Mouse (Mus musculus): ENCODE measurements at regions not wholly inside any gene's neighbourhood (a gene's known extent, or its start where the extent isn't known, plus 50 kb on each side); places are given as distances from the start of the nearest gene placed in this dataset.

- no peak overlapping the region for H3K27ac ChIP-seq (ENCODE audit: insufficient read depth, low read length)
- no peaks in the 10 kb centered on the region; the same call in 1 of the 2 replicates for H3K9me3 ChIP-seq (replicated peaks; ENCODE audit: control insufficient read depth, insufficient read depth, low read length, poor library complexity, severe bottlenecking)
- no peak overlapping the region for H3K9ac ChIP-seq (ENCODE audit: low read depth, poor library complexity, severe bottlenecking)
- H3K36me3 ChIP-seq (ENCODE audit: control insufficient read depth, insufficient read depth, low read length, poor library complexity, severe bottlenecking), result no peaks in the 10 kb centered on the region
- TF ChIP-seq EP300 (IDR thresholded peaks at IDR 0.05; ENCODE audit: insufficient read depth, low read depth, low read length) (no peak), CTCF (IDR thresholded peaks at IDR 0.05; ENCODE audit: low read depth, low read length) (peak; percentile 55)
- no peaks in the 10 kb centered on the region for H3K27me3 ChIP-seq (ENCODE audit: control insufficient read depth, insufficient read depth, low read length, poor library complexity, severe bottlenecking)
- H3K4me3 ChIP-seq (ENCODE audit: low read depth, low read length), result no peak overlapping the region
- H3K4me1 ChIP-seq (ENCODE audit: control insufficient read depth, insufficient read depth, low read length), result no peaks in the 10 kb centered on the region
Observed at GRCm38 (mm10) chr3:83601506-83601905, 164.6 kb upstream of the Sfrp2 start.

- H3K36me3 ChIP-seq (ENCODE audit: control insufficient read depth, insufficient read depth, low read length, poor library complexity, severe bottlenecking), result no peaks in the 10 kb centered on the region
- H3K9ac ChIP-seq (ENCODE audit: low read depth, poor library complexity, severe bottlenecking), result no peak overlapping the region
- H3K27me3 ChIP-seq (ENCODE audit: control insufficient read depth, insufficient read depth, low read length, poor library complexity, severe bottlenecking), result no peaks in the 10 kb centered on the region
- no peak overlapping the region for H3K4me3 ChIP-seq (ENCODE audit: low read depth, low read length)
- no peaks in the 10 kb centered on the region for H3K9me3 ChIP-seq (replicated peaks; ENCODE audit: control insufficient read depth, insufficient read depth, low read length, poor library complexity, severe bottlenecking)
- H3K4me1 ChIP-seq (ENCODE audit: control insufficient read depth, insufficient read depth, low read length), result no peaks in the 10 kb centered on the region
- TF ChIP-seq CTCF (IDR thresholded peaks at IDR 0.05; ENCODE audit: low read depth, low read length), result no peak
- no peak for TF ChIP-seq EP300 (IDR thresholded peaks at IDR 0.05; ENCODE audit: insufficient read depth, low read depth, low read length)
- H3K27ac ChIP-seq (ENCODE audit: insufficient read depth, low read length), result no peak overlapping the region
Observed at GRCm38 (mm10) chr3:83609095-83609770, 156.9 kb upstream of the Sfrp2 start.

GRCm38 (mm10) chr3:83620435-83620834 is 145.7 kb upstream of the Sfrp2 start:
- H3K4me1 ChIP-seq (ENCODE audit: control insufficient read depth, insufficient read depth, low read length), result no peaks in the 10 kb centered on the region
- no peaks in the 10 kb centered on the region for H3K36me3 ChIP-seq (ENCODE audit: control insufficient read depth, insufficient read depth, low read length, poor library complexity, severe bottlenecking)
- H3K27me3 ChIP-seq (ENCODE audit: control insufficient read depth, insufficient read depth, low read length, poor library complexity, severe bottlenecking), result no peaks in the 10 kb centered on the region
- H3K27ac ChIP-seq (ENCODE audit: insufficient read depth, low read length), result no peak overlapping the region
- no peak for TF ChIP-seq CTCF (IDR thresholded peaks at IDR 0.05; ENCODE audit: low read depth, low read length)
- TF ChIP-seq POLR2A (IDR thresholded peaks at IDR 0.05; ENCODE audit: insufficient read depth, low read length), result no peak
- no peak for TF ChIP-seq EP300 (IDR thresholded peaks at IDR 0.05; ENCODE audit: insufficient read depth, low read depth, low read length)
- no peak overlapping the region for H3K9ac ChIP-seq (ENCODE audit: low read depth, poor library complexity, severe bottlenecking)
- H3K4me3 ChIP-seq (ENCODE audit: low read depth, low read length), result no peak overlapping the region
- H3K9me3 ChIP-seq (replicated peaks; ENCODE audit: control insufficient read depth, insufficient read depth, low read length, poor library complexity, severe bottlenecking), result no peaks in the 10 kb centered on the region

- no peak overlapping the region for H3K27ac ChIP-seq (ENCODE audit: insufficient read depth, low read length)
- H3K27me3 ChIP-seq (ENCODE audit: control insufficient read depth, insufficient read depth, low read length, poor library complexity, severe bottlenecking), result no peaks in the 10 kb centered on the region
- no peak overlapping the region for H3K4me3 ChIP-seq (ENCODE audit: low read depth, low read length)
Observed at GRCm38 (mm10) chr3:83633032-83633431, 133.1 kb upstream of the Sfrp2 start.

GRCm38 (mm10) chr3:83640433-83640832 is 125.7 kb upstream of the Sfrp2 start:
- no peaks in the 10 kb centered on the region for H3K36me3 ChIP-seq (ENCODE audit: control insufficient read depth, insufficient read depth, low read length, poor library complexity, severe bottlenecking)
- H3K9me3 ChIP-seq (replicated peaks; ENCODE audit: control insufficient read depth, insufficient read depth, low read length, poor library complexity, severe bottlenecking), result no peaks in the 10 kb centered on the region
- H3K4me1 ChIP-seq (ENCODE audit: control insufficient read depth, insufficient read depth, low read length), result no peaks in the 10 kb centered on the region
- no peak overlapping the region for H3K27ac ChIP-seq (ENCODE audit: insufficient read depth, low read length)
- no peaks in the 10 kb centered on the region for H3K27me3 ChIP-seq (ENCODE audit: control insufficient read depth, insufficient read depth, low read length, poor library complexity, severe bottlenecking)
- H3K9ac ChIP-seq (ENCODE audit: low read depth, poor library complexity, severe bottlenecking), result no peak overlapping the region
- no peak overlapping the region for H3K4me3 ChIP-seq (ENCODE audit: low read depth, low read length)
- TF ChIP-seq CTCF (IDR thresholded peaks at IDR 0.05; ENCODE audit: low read depth, low read length) (no peak), EP300 (IDR thresholded peaks at IDR 0.05; ENCODE audit: insufficient read depth, low read depth, low read length) (no peak), POLR2A (IDR thresholded peaks at IDR 0.05; ENCODE audit: insufficient read depth, low read length) (no peak)

More at GRCm38 (mm10) chr3:83633032-83633431, 133.1 kb upstream of the Sfrp2 start:
- Histone ChIP-seq H3K9me3 (replicated peaks; ENCODE audit: control insufficient read depth, insufficient read depth, low read length, poor library complexity, severe bottlenecking) (no peaks in the 10 kb centered on the region), H3K36me3 (ENCODE audit: control insufficient read depth, insufficient read depth, low read length, poor library complexity, severe bottlenecking) (no peaks in the 10 kb centered on the region), H3K9ac (ENCODE audit: low read depth, poor library complexity, severe bottlenecking) (no peak overlapping the region), H3K4me1 (ENCODE audit: control insufficient read depth, insufficient read depth, low read length) (no peaks in the 10 kb centered on the region)
- TF ChIP-seq CTCF (IDR thresholded peaks at IDR 0.05; ENCODE audit: low read depth, low read length) (no peak), EP300 (IDR thresholded peaks at IDR 0.05; ENCODE audit: insufficient read depth, low read depth, low read length) (no peak), POLR2A (IDR thresholded peaks at IDR 0.05; ENCODE audit: insufficient read depth, low read length) (no peak)

- H3K27ac ChIP-seq (ENCODE audit: insufficient read depth, low read length), result no peak overlapping the region
- H3K9ac ChIP-seq (ENCODE audit: low read depth, poor library complexity, severe bottlenecking), result no peak overlapping the region
- H3K9me3 ChIP-seq (replicated peaks; ENCODE audit: control insufficient read depth, insufficient read depth, low read length, poor library complexity, severe bottlenecking), result no peaks in the 10 kb centered on the region
- H3K36me3 ChIP-seq (ENCODE audit: control insufficient read depth, insufficient read depth, low read length, poor library complexity, severe bottlenecking), result no peaks in the 10 kb centered on the region
- no peaks in the 10 kb centered on the region; the same call in 1 of the 2 replicates for H3K27me3 ChIP-seq (ENCODE audit: control insufficient read depth, insufficient read depth, low read length, poor library complexity, severe bottlenecking)
- TF ChIP-seq CTCF (IDR thresholded peaks at IDR 0.05; ENCODE audit: low read depth, low read length) (no peak), EP300 (IDR thresholded peaks at IDR 0.05; ENCODE audit: insufficient read depth, low read depth, low read length) (no peak), POLR2A (IDR thresholded peaks at IDR 0.05; ENCODE audit: insufficient read depth, low read length) (no peak)
- H3K4me1 ChIP-seq (ENCODE audit: control insufficient read depth, insufficient read depth, low read length), result no peaks in the 10 kb centered on the region
- H3K4me3 ChIP-seq (ENCODE audit: low read depth, low read length), result no peak overlapping the region
Observed at GRCm38 (mm10) chr3:83663716-83664115, 102.4 kb upstream of the Sfrp2 start.

Measured in ES-Bruce4 (cell line).